Mouse (Mus musculus) hindbrain, embryonic 15.5 days (tissue): ENCODE results near the gene Galnt7. TPM values are rescaled to one million over a fixed set of nuclear protein-coding genes. Genes with fewer than 3 reads are reported as not detected.
A peak's percentile ranks its signal among the peaks of the same experiment; 100 is the strongest.
"Not testable (repeated sequence)": the region's sequence is repeated elsewhere in the genome, so short reads cannot be mapped to it uniquely, and the experiment has no call there.

ENCODE experiments used
- ATAC-seq: fragments of 200-750 bp; cut with Nextera tagmentation; 2 replicates; pipeline ENCODE4 v1.8.0; 2017; ENCODE audit warnings: low read depth, moderate number of reproducible peaks, moderate TSS enrichment; ENCODE audit not compliant: low FRiP score
- H3K27ac ChIP-seq: fragments of 300-500 bp; sonication (generic); replicated peaks from 2 replicates; pipeline ENCODE4 v1.5.1; 2015; ENCODE audit warnings: mild to moderate bottlenecking, inconsistent platforms
- H3K27me3 ChIP-seq: fragments of 300-500 bp; sonication (generic); 2 replicates; pipeline ENCODE4 v1.6.1; 2015; ENCODE audit warnings: control low read depth, inconsistent platforms
- H3K36me3 ChIP-seq: fragments of 300-500 bp; sonication (generic); 2 replicates; pipeline ENCODE4 v1.6.1; 2015; ENCODE audit warnings: control low read depth, inconsistent platforms
- H3K4me1 ChIP-seq: fragments of 300-500 bp; sonication (generic); replicated peaks from 2 replicates; pipeline ENCODE4 v1.6.1; 2015; ENCODE audit warnings: control low read depth, inconsistent platforms
- H3K4me2 ChIP-seq: fragments of 300-500 bp; sonication (generic); 2 replicates; pipeline ENCODE4 v1.6.1; 2015; ENCODE audit warnings: moderate library complexity, mild to moderate bottlenecking, inconsistent platforms
- H3K4me3 ChIP-seq: fragments of 300-500 bp; sonication (generic); 2 replicates; pipeline ENCODE4 v1.5.1; 2015; ENCODE audit warnings: mild to moderate bottlenecking, inconsistent platforms
- H3K9ac ChIP-seq: fragments of 300-500 bp; sonication (generic); 2 replicates; pipeline ENCODE4 v1.6.1; 2015; ENCODE audit warnings: inconsistent platforms
- H3K9me3 ChIP-seq: fragments of 300-500 bp; sonication (generic); 2 replicates; pipeline ENCODE4 v1.6.1; 2016; ENCODE audit warnings: control low read depth, inconsistent platforms
- WGBS: fragments of 180-500 bp; shearing (Covaris S2); methylation state at CpG from one replicate; pipeline ENCODE4 v1.1.7; 2015; 5-methylcytosine and 5-hydroxymethylcytosine counted together
- polyA plus RNA-seq: library from polyadenylated mRNA; unstranded; fragments of >200 nt; fragmentation: Nextera tagmentation; extraction: Ambion mirVana; gene quantifications from 2 replicates; pipeline ENCODE4 v1.2.1, GENCODE M21; 2015

The Galnt7 gene
- polyA plus RNA-seq, 1 experiment from 2014 or later: 12.5 TPM

DNA sequence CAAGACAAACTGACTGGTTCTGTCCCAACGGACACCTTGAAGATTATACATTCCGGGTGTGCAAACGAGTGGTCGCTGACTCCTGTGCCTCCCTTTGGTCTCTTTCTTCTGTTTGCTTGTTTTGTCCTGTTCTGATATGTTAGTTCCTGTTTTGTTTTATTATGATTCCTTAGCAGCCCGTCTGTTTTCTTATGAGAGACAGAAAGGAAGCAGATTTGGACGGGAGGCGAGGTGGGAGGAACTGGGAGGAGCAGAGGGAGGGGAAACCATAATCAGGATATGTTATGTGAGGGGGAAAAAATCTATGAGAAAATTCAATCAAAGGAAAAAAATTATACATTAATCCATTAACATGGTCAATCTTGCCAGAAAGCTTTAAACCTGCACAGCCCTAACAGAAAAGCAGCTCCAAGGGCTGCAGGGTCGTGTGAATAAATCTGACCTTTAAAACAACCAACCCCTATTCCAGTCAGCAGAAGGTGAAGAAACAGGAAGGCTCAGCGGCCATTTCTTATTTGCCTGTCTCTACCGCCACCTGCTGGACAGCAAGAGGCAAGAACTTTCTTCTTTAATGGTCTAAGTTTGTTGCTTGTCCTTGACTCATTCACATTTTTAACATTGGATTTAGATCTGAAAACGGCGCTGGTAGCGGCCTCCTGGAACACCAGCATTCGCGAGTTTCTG lies 122.0 kb downstream of the Galnt7 start:
- Histone ChIP-seq H3K4me2 (peak overlapping the region; percentile 27; the same call in 1 of the 2 replicates), H3K27me3 (no peaks in the 10 kb centered on the region), H3K4me1 (no peaks in the 10 kb centered on the region), H3K9me3 (no peaks in the 10 kb centered on the region), H3K27ac (no peak overlapping the region), H3K36me3 (no peaks in the 10 kb centered on the region), H3K9ac (no peak overlapping the region), H3K4me3 (no peak overlapping the region)
- ATAC-seq: peak; percentile 46; the same call in 1 of the 2 replicates
- WGBS: 32% methylated on average over 15 of the region's 15 CpGs

DNA sequence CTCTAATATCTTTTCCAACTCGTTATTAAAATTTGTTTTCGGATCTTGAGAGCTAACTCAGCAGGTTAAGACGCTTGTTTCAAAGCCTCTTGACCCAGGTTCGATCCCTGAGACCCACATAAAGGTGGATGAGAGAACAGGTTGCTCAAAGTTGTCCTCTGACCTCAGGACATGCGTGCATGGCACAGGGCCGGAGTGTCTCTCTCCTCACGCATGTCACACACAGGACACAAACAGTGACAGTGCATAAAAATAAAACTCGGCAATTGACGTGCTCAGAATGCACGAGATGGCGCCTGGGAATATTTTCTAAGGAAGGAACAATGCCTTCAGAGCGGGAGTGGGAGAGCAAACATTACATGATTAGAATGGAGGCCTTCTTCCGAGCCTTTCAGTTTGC lies 122.6 kb downstream of the Galnt7 start:
- no peaks in the 10 kb centered on the region for H3K4me1 ChIP-seq
- H3K9me3 ChIP-seq: no peaks in the 10 kb centered on the region
- H3K4me3 ChIP-seq: no peak overlapping the region
- H3K27me3 ChIP-seq: no peaks in the 10 kb centered on the region
- 89% methylated on average over 13 of the region's 13 CpGs for WGBS
- H3K9ac ChIP-seq: no peak overlapping the region
- no peak overlapping the region for H3K4me2 ChIP-seq
- peak; percentile 16; the same call in 1 of the 2 replicates for ATAC-seq
- no peaks in the 10 kb centered on the region for H3K36me3 ChIP-seq
- H3K27ac ChIP-seq: no peak overlapping the region

DNA sequence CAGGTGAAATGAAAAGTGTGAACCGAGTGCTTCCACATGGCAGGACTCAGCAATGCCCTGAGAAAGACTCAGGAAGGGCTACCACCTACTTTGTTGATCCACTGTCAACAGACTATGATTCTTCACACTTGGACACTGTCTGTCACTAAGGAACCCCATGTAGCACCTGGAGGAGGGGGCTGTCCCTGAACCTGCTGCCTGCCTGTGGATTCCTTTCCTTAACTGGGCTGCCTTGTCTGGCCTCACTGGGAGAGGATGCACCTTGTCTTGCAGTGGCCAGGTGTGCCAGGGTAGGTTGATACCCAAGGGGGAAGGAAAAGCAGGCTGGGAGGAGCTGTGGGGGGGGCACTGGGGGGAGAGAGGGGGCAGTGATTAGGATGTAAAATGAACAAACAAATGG lies 124.8 kb downstream of the Galnt7 start:
- Histone ChIP-seq H3K4me3 (no peak overlapping the region), H3K4me1 (no peaks in the 10 kb centered on the region), H3K27ac (no peak overlapping the region), H3K36me3 (no peaks in the 10 kb centered on the region), H3K9ac (no peak overlapping the region), H3K9me3 (no peaks in the 10 kb centered on the region), H3K27me3 (no peaks in the 10 kb centered on the region), H3K4me2 (no peak overlapping the region)
- WGBS: 100% methylated on average over 1 of the region's 1 CpGs
- ATAC-seq: no peak

DNA sequence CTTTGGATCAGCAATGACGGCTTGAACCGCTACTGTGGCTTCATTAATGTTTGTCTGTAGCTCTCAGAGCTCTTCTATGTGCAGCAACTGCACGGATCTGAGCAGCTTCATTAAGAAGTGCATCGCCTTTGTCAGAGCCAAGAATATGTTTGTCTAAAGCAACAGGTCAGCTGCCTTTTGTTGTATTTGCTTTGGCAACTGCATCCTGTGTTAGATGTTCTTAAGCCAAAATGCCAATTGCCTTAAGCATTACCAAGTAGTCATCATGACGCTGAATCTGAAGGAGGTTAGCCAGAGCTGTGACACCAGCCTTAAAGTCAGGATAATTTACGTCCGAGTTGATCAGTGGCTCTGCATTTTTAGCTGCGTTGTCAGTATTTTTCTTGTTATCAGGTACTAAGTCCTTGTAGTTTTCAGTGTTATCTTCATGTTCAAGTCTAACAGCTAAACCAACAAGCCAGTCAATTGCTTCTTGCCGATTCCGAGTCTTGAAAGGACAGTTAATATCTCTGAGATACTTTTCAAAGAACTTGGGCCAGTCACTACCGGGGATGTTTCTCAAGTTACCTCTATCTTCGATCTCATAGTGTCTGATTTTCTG lies 132.5 kb downstream of the Galnt7 start:
- no peaks in the 10 kb centered on the region for H3K9me3 ChIP-seq
- whole genome bisulfite sequencing: 88% methylated on average over 12 of the region's 12 CpGs
- no peak overlapping the region for H3K4me2 ChIP-seq
- no peaks in the 10 kb centered on the region for H3K27me3 ChIP-seq
- ATAC-seq: no peak
- no peaks in the 10 kb centered on the region for H3K36me3 ChIP-seq
- no peak overlapping the region for H3K9ac ChIP-seq
- H3K4me3 ChIP-seq: no peak overlapping the region
- H3K27ac ChIP-seq: no peak overlapping the region
- H3K4me1 ChIP-seq: no peaks in the 10 kb centered on the region

DNA sequence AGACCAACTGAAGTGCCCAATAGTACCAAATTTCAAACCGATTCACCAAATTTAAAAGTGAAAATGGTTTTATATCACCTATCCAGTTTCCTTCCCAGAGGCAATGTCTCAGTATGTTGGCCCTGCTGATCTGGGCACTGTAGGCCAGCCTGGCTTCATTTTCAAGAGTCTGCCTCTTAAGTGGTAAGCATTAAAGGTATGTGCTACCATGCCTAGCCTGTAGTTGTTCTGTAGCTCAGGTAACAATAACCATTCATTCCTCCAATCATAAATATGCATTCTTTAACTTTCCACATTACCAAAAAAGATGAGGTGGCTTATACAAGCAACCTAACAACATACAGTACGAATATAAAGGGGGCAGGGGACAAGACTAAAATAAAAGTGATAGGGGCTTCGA lies 135.1 kb downstream of the Galnt7 start:
- ATAC-seq: no peak
- Histone ChIP-seq H3K36me3 (no peaks in the 10 kb centered on the region), H3K27ac (no peak overlapping the region), H3K27me3 (no peaks in the 10 kb centered on the region), H3K9ac (no peak overlapping the region), H3K4me2 (no peak overlapping the region), H3K9me3 (no peaks in the 10 kb centered on the region), H3K4me3 (no peak overlapping the region), H3K4me1 (no peaks in the 10 kb centered on the region)
- 92% methylated on average over 3 of the region's 3 CpGs for WGBS

DNA sequence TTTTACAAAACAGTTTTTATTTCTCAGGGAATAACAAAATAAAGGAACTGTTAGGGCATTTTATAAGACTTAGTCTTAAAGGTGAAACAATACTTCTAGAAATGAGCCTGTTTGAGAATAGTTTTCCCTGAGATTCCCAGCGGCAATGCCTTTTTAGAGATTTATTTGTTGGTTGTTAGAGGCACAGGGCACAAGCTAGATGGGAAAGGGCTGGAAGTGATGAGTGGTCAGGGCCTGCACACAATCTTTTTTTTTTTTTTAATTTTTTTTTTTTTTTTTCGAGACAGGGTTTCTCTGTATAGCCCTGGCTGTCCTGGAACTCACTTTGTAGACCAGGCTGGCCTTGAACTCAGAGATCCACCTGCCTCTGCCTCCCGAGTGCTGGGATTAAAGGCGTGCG lies 136.1 kb downstream of the Galnt7 start:
- H3K4me1 ChIP-seq, H3K9ac ChIP-seq, H3K4me2 ChIP-seq, H3K4me3 ChIP-seq, H3K27me3 ChIP-seq, ATAC-seq, H3K9me3 ChIP-seq, H3K36me3 ChIP-seq, H3K27ac ChIP-seq: not testable (repeated sequence)
- 95% methylated on average over 5 of the region's 5 CpGs for whole genome bisulfite sequencing

DNA sequence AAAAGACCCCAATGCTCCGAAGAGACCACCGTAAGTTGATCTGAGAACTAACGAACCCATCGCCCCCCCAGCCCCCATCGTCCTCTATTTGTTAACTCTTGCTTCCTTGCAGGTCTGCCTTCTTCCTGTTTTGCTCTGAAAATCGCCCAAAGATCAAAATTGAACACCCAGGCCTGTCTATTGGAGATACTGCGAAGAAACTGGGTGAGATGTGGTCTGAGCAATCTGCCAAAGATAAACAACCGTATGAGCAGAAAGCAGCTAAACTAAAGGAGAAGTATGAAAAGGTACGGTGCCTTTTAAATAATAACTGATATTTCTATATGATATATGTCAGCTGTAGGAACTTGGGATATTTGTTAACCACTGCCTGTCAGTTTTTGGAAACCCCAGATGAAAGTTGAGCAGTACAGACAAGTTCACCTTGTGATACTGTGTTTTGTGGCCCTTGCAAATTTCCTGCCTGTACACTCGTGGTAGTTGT lies 139.6 kb downstream of the Galnt7 start:
- not testable (repeated sequence) for H3K4me1 ChIP-seq, H3K27ac ChIP-seq, H3K9ac ChIP-seq, H3K27me3 ChIP-seq, H3K9me3 ChIP-seq, ATAC-seq, H3K36me3 ChIP-seq
- H3K4me3 ChIP-seq: peak overlapping the region; percentile 97
- peak overlapping the region; percentile 70 for H3K4me2 ChIP-seq
- WGBS: 28% methylated on average over 10 of the region's 10 CpGs

DNA sequence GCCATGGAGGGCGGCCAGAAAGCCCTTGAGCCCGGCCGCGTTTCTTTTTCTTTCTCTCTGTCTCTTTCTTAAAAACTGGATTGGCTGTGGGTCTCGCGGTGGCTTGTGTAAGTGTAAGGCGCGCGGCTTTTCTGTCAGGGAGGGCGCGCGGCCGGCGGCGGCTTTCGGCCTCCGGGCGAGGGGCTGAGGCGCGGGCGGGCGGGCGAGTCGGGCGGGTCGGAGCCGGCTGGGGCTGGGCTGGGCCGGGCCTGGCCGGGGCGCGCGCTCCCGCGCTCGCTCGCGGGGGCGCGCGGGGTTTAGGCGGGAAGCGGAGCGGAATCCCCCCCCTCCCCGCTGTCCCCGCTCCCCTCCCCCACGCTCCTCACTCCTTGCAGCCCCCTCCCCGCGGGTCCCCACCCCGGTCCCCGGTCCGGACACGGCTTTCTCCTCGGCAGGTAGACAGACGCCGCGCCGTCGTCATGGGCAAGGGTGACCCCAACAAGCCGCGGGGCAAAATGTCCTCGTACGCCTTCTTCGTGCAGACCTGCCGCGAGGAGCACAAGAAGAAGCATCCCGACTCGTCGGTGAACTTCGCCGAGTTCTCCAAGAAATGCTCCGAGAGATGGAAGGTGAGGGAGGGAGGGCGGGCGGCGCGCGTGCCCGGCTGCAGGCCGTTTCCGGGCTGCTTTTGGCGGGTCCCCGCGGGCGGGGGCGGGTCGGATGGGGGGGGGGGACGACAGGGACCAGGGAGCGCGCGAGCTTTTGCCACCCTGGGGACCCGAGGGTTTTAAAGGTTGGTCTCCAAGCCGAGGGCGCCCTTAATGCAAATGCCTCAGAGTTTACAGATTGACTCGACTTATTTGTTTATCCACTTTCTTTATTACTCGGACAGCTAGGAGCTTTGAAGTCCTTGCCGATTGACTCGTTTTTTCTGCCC lies 140.4 kb downstream of the Galnt7 start:
- H3K36me3 ChIP-seq: no peaks in the 10 kb centered on the region
- no peaks in the 10 kb centered on the region for H3K27me3 ChIP-seq
- peak; percentile 24 for ATAC-seq
- H3K4me1 ChIP-seq: peaks cover 4% of the 10 kb centered on the region; the same call in 1 of the 2 replicates
- under 1% methylated on average over 78 of the region's 96 CpGs for WGBS
- peak overlapping the region; percentile 97 for H3K4me3 ChIP-seq
- peak overlapping the region; percentile 99 for H3K27ac ChIP-seq
- H3K9ac ChIP-seq: peak overlapping the region; percentile 92
- peak overlapping the region; percentile 70 for H3K4me2 ChIP-seq
- H3K9me3 ChIP-seq: no peaks in the 10 kb centered on the region

DNA sequence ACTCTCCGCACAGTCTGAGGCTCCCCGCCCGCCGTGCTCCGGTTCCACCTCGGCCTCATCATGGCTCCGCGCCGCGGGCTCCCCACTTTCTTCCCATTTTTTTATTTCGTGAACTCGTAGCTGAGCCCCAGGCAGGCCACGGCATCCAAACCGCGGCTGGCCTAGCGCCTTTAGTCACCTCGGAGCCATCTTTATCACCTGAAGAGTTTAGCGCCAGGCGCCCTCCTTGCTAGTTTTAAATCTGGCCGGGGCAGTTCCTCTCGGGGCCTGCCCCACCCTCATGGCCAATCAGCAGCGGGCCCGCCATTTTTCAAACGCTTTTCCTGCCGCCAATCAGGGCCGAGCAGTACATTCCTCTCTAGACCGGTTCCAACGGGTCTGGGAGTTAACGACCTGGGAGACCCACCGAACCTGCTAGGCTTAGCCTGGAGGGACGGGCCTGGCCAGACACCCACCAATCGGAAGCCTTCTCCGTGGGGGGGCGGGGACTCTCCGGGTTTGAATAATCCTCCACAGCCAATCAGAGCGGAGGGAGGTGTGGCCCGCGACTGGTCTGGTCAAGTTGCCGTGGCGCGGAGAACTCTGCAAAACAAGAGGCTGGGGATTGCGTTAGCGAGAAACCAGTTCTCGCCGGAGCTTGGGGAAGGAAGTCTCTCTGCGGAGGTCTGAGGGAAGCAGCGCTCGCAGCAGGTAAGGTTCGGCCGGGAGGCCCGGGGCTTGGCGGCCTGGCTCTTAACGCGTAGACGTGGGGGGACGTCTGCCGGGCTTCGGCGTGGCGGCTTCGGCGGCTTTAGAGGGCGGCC lies 141.3 kb downstream of the Galnt7 start, which contains the start of gene Hmgb2:
Hmgb2 (plus strand) TSS at position 592 of the 803 bp plus-strand sequence.
- ATAC-seq: peak; percentile 100
- H3K9me3 ChIP-seq: no peaks in the 10 kb centered on the region
- H3K36me3 ChIP-seq: no peaks in the 10 kb centered on the region
- H3K4me2 ChIP-seq: peak within 1 kb of the TSS; percentile 70
- peak within 1 kb of the TSS; percentile 92 for H3K9ac ChIP-seq
- peak within 1 kb of the TSS; percentile 97 for H3K4me3 ChIP-seq
- H3K4me1 ChIP-seq: peaks cover 4% of the 10 kb centered on the region; the same call in 1 of the 2 replicates
- peak within 1 kb of the TSS; percentile 99 for H3K27ac ChIP-seq
- no peaks in the 10 kb centered on the region for H3K27me3 ChIP-seq
- WGBS: under 1% methylated on average over 63 of the region's 63 CpGs

DNA sequence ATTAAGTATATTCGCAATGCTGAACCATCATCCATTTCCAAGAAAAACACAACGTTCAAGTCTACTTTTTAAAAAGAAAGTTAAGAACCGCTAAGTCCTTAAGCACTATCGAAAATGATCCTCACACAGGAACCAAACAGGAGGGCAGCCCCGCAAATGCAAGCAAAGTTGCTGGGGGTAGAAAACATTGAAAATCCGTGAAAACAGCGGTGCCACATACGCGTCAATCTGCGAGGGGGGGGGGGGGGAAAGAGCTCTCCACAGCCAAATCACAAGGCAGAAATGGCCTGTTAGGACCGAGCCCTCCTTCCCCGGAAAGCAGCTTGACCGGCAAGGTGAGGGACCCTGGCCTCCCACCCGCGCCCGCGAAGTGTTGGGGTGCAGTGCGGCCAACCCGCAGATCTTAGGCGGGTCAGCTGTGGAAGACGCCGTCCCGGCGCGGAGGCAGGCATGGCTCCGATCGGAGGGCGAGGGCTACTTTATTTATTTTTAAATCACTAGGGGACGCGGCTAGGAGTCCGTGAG lies 142.0 kb downstream of the Galnt7 start:
- WGBS: under 1% methylated on average over 31 of the region's 31 CpGs
- no peak for ATAC-seq
- peak overlapping the region; percentile 40; the same call in 1 of the 2 replicates for H3K27ac ChIP-seq

DNA sequence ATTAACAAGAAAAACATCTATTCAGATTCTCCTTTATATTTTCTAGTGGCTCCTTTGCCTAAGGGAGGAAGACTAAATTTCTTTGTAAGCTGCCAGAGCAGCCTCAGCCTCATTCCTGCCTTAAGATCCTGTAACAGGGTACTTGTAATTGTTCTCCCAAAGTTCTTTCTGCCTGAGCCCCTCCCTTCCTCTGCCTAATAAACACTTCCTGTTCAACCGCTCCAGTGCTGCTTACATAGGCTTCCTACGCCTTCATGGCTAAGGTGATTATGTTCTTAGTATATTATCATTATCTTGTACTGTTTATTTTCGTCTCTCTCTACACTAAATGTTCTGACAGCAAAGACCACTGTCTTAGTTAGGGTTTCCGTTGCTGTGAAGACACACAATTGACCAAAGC lies 144.2 kb downstream of the Galnt7 start:
- Histone ChIP-seq H3K36me3 (no peaks in the 10 kb centered on the region), H3K4me1 (peaks cover 4% of the 10 kb centered on the region; the same call in 1 of the 2 replicates), H3K27me3 (no peaks in the 10 kb centered on the region), H3K9ac (no peak overlapping the region), H3K9me3 (no peaks in the 10 kb centered on the region), H3K4me2 (no peak overlapping the region), H3K27ac (no peak overlapping the region), H3K4me3 (no peak overlapping the region)
- no peak for ATAC-seq
- WGBS: 94% methylated on average over 4 of the region's 4 CpGs

More for the DNA sequence above, 142.0 kb downstream of the Galnt7 start:
- no peaks in the 10 kb centered on the region for H3K9me3 ChIP-seq
- peak overlapping the region; percentile 25 for H3K9ac ChIP-seq
- H3K4me3 ChIP-seq: peak overlapping the region; percentile 97
- H3K36me3 ChIP-seq: no peaks in the 10 kb centered on the region
- no peaks in the 10 kb centered on the region for H3K27me3 ChIP-seq
- H3K4me2 ChIP-seq: peak overlapping the region; percentile 70
- peaks cover 4% of the 10 kb centered on the region; the same call in 1 of the 2 replicates for H3K4me1 ChIP-seq
